Mouse (Mus musculus): Measurements from ENCODE around the gene Bnc2.

GRCm38 (mm10) chr4:84674318-84675170 lies 531 bp downstream of the Bnc2 start:
- no peak for TF ChIP-seq POLR2A (IDR thresholded peaks at IDR 0.05; ENCODE audit: borderline replicate concordance, control insufficient read depth, low read depth, low read length)
- no peak for TF ChIP-seq CTCF (IDR thresholded peaks at IDR 0.05; ENCODE audit: control insufficient read depth, insufficient read depth, low read length)
